Comparison of ENCODE assay signal across 14 mouse cellular contexts in the genomic region with DNA sequence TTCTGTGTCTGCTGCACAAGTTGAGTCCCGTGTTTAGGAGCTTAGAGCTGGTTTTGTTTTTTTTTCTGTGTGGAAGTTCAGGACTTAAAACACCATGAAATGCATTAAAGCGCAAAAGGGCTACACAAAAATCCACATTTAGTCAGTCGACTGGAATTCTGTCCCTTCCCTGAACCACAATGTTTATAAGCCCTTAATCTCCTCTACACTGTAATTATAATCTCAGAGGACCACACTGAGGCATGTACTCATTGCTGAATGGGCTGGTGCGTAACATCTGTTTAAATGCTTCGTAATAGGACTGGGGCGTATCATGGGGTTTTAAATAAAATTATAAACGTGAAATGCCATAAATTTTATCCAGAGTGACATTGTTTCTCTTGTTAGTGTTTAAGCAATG.
DNase-seq lines count a peak whose midpoint lies in the region; ATAC-seq and TF ChIP-seq lines count a peak whose summit lies in the region.
"Had no signal": no experiment of that assay in that cellular context is flagged by ENCODE, and none has a peak within 500 bp of the region (broad histone marks: within the 10 kb centered on the region; RNA-seq: fewer than 3 reads in every experiment).

No protein-coding gene starts in this region.

- H3K4me3 ChIP-seq in heart, embryonic 12.5 days: peak overlapping the region; percentile 24; the same call in 1 of the 2 replicates
- H3K4me3 ChIP-seq in heart, adult 2 months: no peak overlapping the region
- no peak overlapping the region for H3K4me3 ChIP-seq in liver, embryonic 12.5 days
- no peak overlapping the region for H3K4me3 ChIP-seq in liver, embryonic 11.5 days (ENCODE audit: low read depth, low read length)
- no peak overlapping the region for H3K4me3 ChIP-seq in intestine, embryonic 15.5 days (replicated peaks)
- no peak overlapping the region for H3K4me3 ChIP-seq in neural tube, embryonic 14.5 days (ENCODE audit: low read depth, low read length)
- H3K4me3 ChIP-seq: forebrain, embryonic 12.5 days; liver, embryonic 13.5 days; megakaryocyte, embryonic 14.5 days had no signal

- peaks cover 9% of the 10 kb centered on the region for H3K4me1 ChIP-seq in heart, embryonic 12.5 days (replicated peaks)
- no peaks in the 10 kb centered on the region; the same call in 1 of the 2 replicates for H3K4me1 ChIP-seq in heart, adult 2 months (ENCODE audit: control insufficient read depth, insufficient read depth, low read length)
- no peaks in the 10 kb centered on the region for H3K4me1 ChIP-seq in liver, embryonic 12.5 days
- H3K4me1 ChIP-seq in liver, embryonic 11.5 days (replicated peaks; ENCODE audit: control insufficient read depth, insufficient read depth, low read length): no peaks in the 10 kb centered on the region
- H3K4me1 ChIP-seq in intestine, embryonic 15.5 days (replicated peaks): no peaks in the 10 kb centered on the region
- H3K4me1 ChIP-seq in neural tube, embryonic 14.5 days (ENCODE audit: control insufficient read depth, insufficient read depth, low read length): no peaks in the 10 kb centered on the region
- H3K4me1 ChIP-seq: forebrain, embryonic 12.5 days; liver, embryonic 13.5 days had no signal

- no peak for TF ChIP-seq CTCF in heart, adult 2 months (IDR thresholded peaks at IDR 0.05)

- WGBS in heart, embryonic 12.5 days: 60% methylated on average over 7 of the region's 7 CpGs
- WGBS in heart, adult 2 months: 55% methylated on average over 7 of the region's 7 CpGs
- 58% methylated on average over 7 of the region's 7 CpGs for WGBS in liver, embryonic 12.5 days (ENCODE audit: insufficient replicate concordance)
- WGBS in liver, embryonic 11.5 days: 65% methylated on average over 7 of the region's 7 CpGs
- 35% methylated on average over 7 of the region's 7 CpGs for WGBS in intestine, embryonic 15.5 days
- 27% methylated on average over 7 of the region's 7 CpGs for WGBS in neural tube, embryonic 14.5 days

- 0 out of 2 replicates have a peak, but pooled peaks cover 1% of the 10 kb centered on the region for H3K79me2 ChIP-seq in heart, adult 2 months (replicated peaks; ENCODE audit: control insufficient read depth, insufficient read depth, low read length)

- intact Hi-C loops in heart, adult 2 months (cut with DNase I): no loop called here

- H3K36me3 ChIP-seq in heart, embryonic 12.5 days: no peaks in the 10 kb centered on the region
- H3K36me3 ChIP-seq in heart, adult 2 months (ENCODE audit: control insufficient read depth, insufficient read depth, low read length): no peaks in the 10 kb centered on the region; the same call in 1 of the 2 replicates
- H3K36me3 ChIP-seq in liver, embryonic 12.5 days: no peaks in the 10 kb centered on the region
- no peaks in the 10 kb centered on the region for H3K36me3 ChIP-seq in liver, embryonic 11.5 days (ENCODE audit: control insufficient read depth, insufficient read depth, low read length)
- H3K36me3 ChIP-seq in intestine, embryonic 15.5 days: no peaks in the 10 kb centered on the region
- no peaks in the 10 kb centered on the region for H3K36me3 ChIP-seq in neural tube, embryonic 14.5 days (ENCODE audit: control insufficient read depth, insufficient read depth, low read length)
- H3K36me3 ChIP-seq: forebrain, embryonic 12.5 days; liver, embryonic 13.5 days had no signal

- TF ChIP-seq POLR2A in heart, adult 2 months (IDR thresholded peaks at IDR 0.05; ENCODE audit: insufficient read depth, low read depth, low read length): no peak

- peaks cover 6% of the 10 kb centered on the region for H3K9me3 ChIP-seq in heart, embryonic 12.5 days (replicated peaks)
- 0 out of 2 replicates have a peak, but pooled peaks cover 4% of the 10 kb centered on the region for H3K9me3 ChIP-seq in liver, embryonic 12.5 days (replicated peaks)
- peaks cover 2% of the 10 kb centered on the region; the same call in 1 of the 2 replicates for H3K9me3 ChIP-seq in liver, embryonic 11.5 days (ENCODE audit: control insufficient read depth, low read length)
- no peaks in the 10 kb centered on the region for H3K9me3 ChIP-seq in intestine, embryonic 15.5 days
- H3K9me3 ChIP-seq in neural tube, embryonic 14.5 days (ENCODE audit: control insufficient read depth, low read length): no peaks in the 10 kb centered on the region
- H3K9me3 ChIP-seq: forebrain, embryonic 12.5 days; liver, embryonic 13.5 days had no signal

- no peak for ATAC-seq in heart, embryonic 12.5 days (ENCODE audit: insufficient number of reproducible peaks, low FRiP score)
- ATAC-seq in liver, embryonic 12.5 days: no peak
- ATAC-seq in liver, embryonic 11.5 days (replicated peaks; ENCODE audit: low FRiP score): no peak
- no peak for ATAC-seq in intestine, embryonic 15.5 days
- ATAC-seq in neural tube, embryonic 14.5 days (ENCODE audit: low read depth): no peak
- no peak for ATAC-seq in inflammation-experienced regulatory T-cells, adult 6 months

- no peak for TF ChIP-seq EP300 in heart, adult 2 months (IDR thresholded peaks at IDR 0.05; ENCODE audit: insufficient read depth, low read depth, low read length)

- H3K9ac ChIP-seq in heart, embryonic 12.5 days: no peak overlapping the region
- no peak overlapping the region for H3K9ac ChIP-seq in heart, adult 2 months (ENCODE audit: low read depth, low read length)
- H3K9ac ChIP-seq in liver, embryonic 12.5 days: no peak overlapping the region
- no peak overlapping the region for H3K9ac ChIP-seq in liver, embryonic 11.5 days (ENCODE audit: low read depth, low read length)
- no peak overlapping the region for H3K9ac ChIP-seq in intestine, embryonic 15.5 days
- H3K9ac ChIP-seq in neural tube, embryonic 14.5 days (replicated peaks; ENCODE audit: low read depth, low read length): no peak overlapping the region
- H3K9ac ChIP-seq: forebrain, embryonic 12.5 days; liver, embryonic 13.5 days had no signal

- H3K27ac ChIP-seq in heart, embryonic 12.5 days (ENCODE audit: poor library complexity, severe bottlenecking): no peak overlapping the region
- no peak overlapping the region for H3K27ac ChIP-seq in heart, adult 2 months
- H3K27ac ChIP-seq in liver, embryonic 12.5 days: no peak overlapping the region
- no peak overlapping the region for H3K27ac ChIP-seq in liver, embryonic 11.5 days (ENCODE audit: low read depth, low read length)
- H3K27ac ChIP-seq in intestine, embryonic 15.5 days: no peak overlapping the region
- no peak overlapping the region for H3K27ac ChIP-seq in neural tube, embryonic 14.5 days (ENCODE audit: low read depth, low read length)
- H3K27ac ChIP-seq: forebrain, embryonic 12.5 days; liver, embryonic 13.5 days had no signal

- peak overlapping the region; percentile 62 for H3K4me2 ChIP-seq in heart, embryonic 12.5 days
- peak overlapping the region; percentile 22 for H3K4me2 ChIP-seq in liver, embryonic 12.5 days
- H3K4me2 ChIP-seq in liver, embryonic 11.5 days: no peak overlapping the region
- H3K4me2 ChIP-seq in intestine, embryonic 15.5 days (replicated peaks): peak overlapping the region; percentile 38
- H3K4me2 ChIP-seq in neural tube, embryonic 14.5 days (ENCODE audit: low read depth, low read length): peak overlapping the region; percentile 8; the same call in 1 of the 2 replicates
- H3K4me2 ChIP-seq: forebrain, embryonic 12.5 days had no signal

- DNase-seq in heart, adult 2 months: no peak
- no peak for DNase-seq in liver, embryonic 11.5 days (ENCODE audit: low spot score)
- no peak for DNase-seq in embryo, embryonic 11 days
- DNase-seq: gastrocnemius, postnatal 25 days; kidney, adult 8-10 months; liver, embryonic 13.5 days; thymus, postnatal 14 days had no signal

- no peaks in the 10 kb centered on the region for H3K27me3 ChIP-seq in heart, embryonic 12.5 days (replicated peaks)
- H3K27me3 ChIP-seq in heart, adult 2 months (ENCODE audit: control insufficient read depth, insufficient read depth, low read length): no peaks in the 10 kb centered on the region
- no peaks in the 10 kb centered on the region for H3K27me3 ChIP-seq in liver, embryonic 12.5 days (replicated peaks)
- no peaks in the 10 kb centered on the region for H3K27me3 ChIP-seq in liver, embryonic 11.5 days (replicated peaks; ENCODE audit: control insufficient read depth, insufficient read depth, low read length)
- no peaks in the 10 kb centered on the region for H3K27me3 ChIP-seq in intestine, embryonic 15.5 days (replicated peaks)
- no peaks in the 10 kb centered on the region for H3K27me3 ChIP-seq in neural tube, embryonic 14.5 days (ENCODE audit: control insufficient read depth, insufficient read depth, low read length)
- H3K27me3 ChIP-seq: forebrain, embryonic 12.5 days; liver, embryonic 13.5 days; megakaryocyte, embryonic 14.5 days had no signal
